Mouse (Mus musculus): ENCODE data around the gene Dmrta2. TPM values are rescaled to one million over a fixed set of nuclear protein-coding genes. Genes with fewer than 3 reads are reported as not detected.

The Dmrta2 gene
- total RNA-seq, 4 experiments from 2014 or later, result 0.17 to 0.52 (median 0.34) TPM

DNA sequence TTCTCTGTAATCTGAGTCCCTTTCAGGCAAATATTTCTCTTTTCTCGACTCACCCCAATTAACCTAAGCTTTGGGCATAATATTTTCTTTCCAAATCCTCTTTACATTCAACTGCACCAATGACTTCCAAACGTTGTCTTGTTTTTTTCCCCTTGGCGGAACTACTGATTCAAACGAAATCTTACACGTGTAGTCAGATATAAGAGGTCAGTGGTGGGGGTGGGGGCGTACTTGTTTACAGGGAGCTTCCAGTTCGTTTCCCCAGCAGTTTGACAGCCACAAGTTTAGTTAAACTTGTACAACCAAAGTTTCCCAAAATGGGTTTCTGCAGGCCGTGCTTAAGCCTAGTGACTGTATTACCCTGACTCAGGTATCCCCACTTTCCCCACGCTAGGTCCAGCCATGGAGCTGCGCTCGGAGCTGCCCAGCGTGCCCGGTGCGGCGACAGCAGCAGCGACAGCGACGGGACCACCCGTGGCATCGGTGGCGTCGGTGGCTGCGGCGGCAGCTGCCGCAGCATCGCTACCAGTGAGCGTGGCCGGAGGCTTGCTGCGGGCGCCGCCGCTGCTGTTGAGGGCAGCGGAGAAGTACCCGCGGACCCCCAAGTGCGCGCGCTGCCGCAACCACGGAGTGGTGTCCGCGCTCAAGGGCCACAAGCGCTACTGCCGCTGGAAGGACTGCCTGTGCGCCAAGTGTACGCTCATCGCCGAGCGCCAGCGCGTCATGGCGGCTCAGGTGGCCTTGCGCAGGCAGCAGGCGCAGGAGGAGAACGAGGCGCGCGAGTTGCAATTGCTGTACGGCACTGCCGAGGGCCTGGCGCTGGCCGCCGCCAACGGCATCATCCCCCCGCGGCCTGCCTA lies 1.8 kb downstream of the Dmrta2 start:
- no peak for DNase-seq

- no peak for DNase-seq
Measured at GRCm38 (mm10) chr4:109980321-109981082, 2.6 kb downstream of the Dmrta2 start.

DNA sequence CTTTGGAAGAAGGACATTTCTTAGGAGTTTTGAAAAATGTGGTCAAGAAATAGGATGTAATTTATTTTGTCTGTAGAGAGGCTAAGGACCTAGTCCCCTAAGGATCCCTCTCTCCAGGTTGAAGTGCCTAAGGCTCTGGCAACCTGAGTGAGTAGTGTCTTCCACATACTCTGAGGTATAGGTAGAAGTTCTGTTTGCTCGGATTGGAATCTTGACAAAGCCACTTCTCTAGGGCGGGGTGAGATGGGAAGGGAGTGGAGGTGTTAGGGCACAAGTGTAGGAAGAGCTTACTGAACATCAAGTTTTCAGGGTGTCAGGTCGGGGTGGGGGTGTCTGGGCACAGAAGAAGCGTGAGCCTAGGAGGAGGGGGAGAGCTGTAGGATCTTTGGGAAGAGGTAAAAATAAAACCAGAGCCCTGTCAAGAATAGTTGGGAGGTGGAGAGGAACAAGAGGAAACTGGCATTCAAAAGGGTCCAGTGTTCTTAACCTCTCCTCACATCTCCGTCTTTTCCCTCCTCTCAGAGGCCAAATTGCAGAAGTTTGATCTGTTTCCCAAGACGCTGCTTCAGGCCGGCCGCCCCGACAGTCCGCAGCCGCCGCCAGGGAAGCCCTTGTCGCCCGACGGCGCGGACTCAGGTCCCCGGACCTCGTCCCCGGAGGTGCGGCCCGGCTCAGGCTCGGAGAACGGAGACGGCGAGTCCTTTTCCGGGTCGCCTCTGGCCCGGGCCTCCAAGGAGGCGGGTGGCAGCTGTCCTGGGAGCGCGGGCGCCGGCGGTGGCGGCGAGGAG lies 3.4 kb downstream of the Dmrta2 start:
- DNase-seq, result no peak

- no peak for DNase-seq
Measured at GRCm38 (mm10) chr4:109981871-109982680, 4.2 kb downstream of the Dmrta2 start.

DNA sequence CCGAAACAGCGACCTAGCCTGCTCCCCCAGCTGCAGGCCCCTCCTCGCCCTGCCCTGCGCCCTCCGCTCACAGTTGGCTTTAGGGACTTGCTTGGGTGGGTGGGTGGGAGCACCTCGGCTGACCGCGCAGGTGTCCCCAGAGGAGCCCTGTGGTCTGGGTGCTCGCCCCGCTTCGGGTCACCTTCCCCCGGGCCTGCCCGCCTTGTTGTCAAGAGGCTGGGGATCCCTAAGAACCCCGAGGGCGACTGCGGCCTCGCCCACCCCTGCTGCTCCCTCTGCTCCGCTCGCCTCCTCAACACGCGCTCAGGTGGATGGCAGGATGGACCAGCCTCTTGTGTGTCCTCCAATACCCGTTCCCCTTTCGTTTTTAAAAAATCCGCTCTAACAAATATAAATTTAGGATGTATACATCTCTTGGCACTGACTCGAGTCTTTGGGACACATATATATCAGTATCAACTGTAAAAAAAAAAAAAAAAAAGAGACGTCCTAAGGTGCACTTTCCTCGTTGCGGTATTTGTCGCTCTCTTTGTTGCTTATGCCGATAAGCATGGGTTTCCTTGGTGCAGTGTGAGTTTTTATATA lies 4.9 kb downstream of the Dmrta2 start:
- no peak for DNase-seq

- no peak for DNase-seq
Measured at GRCm38 (mm10) chr4:109983281-109984001, 5.6 kb downstream of the Dmrta2 start.

DNA sequence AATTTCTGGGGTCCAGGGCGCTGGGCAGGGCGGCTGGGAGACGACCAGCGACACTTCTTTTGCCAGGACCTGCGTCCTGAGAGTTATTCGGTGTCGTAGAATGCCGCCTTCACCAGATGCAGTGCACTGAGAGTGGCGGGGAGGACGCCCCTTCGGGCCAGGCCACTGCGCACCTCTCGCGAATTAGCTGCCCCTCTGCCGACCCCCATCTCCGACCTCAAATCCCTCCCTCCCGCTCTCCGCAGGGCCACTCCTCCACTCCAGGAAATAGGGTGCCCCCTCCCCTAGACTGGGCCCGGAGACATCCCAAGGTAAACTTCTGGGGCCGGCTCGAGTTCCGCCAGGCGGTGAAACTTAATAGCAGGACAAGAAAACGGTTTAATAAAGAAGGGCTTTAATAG lies 6.2 kb downstream of the Dmrta2 start:
- DNase-seq, result no peak

GRCm38 (mm10) chr4:109984496-109985423 lies 6.9 kb downstream of the Dmrta2 start:
- DNase-seq, result no peak

GRCm38 (mm10) chr4:109985424-109986172 lies 7.7 kb downstream of the Dmrta2 start:
- no peak for DNase-seq

GRCm38 (mm10) chr4:109986301-109986700 lies 8.4 kb downstream of the Dmrta2 start:
- no peak for DNase-seq

DNA sequence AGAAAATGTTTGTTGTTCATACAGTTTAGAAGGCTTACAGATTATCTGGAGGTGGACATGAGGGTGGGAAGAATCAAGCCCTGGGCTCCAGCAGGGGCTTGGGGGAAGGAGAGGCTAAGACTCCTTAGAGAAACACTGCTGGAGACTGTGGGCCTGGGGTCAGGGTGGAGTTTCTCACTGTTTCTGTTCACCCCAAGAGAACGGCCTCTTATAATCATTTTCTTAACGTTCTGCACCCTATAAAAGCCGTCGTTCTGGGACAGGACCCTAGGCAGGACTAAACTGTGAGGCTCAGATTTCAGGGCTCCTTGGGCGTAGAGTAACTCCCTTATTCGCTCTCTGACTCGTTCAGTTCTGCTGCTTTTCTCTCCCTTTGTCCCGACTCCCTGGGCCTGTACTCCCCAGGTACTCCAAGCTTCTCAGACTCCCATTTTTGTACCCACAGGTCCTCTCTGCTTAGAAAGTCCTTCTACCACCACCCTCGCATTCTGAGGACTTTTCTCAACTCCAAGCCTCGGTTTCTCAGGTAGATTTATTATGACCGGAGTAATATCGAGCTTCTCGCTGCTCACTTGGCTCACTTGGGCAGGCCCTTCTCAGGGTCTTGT lies 9.0 kb downstream of the Dmrta2 start:
- no peak for DNase-seq

GRCm38 (mm10) chr4:109987560-109988362 lies 9.9 kb downstream of the Dmrta2 start:
- no peak for DNase-seq

DNA sequence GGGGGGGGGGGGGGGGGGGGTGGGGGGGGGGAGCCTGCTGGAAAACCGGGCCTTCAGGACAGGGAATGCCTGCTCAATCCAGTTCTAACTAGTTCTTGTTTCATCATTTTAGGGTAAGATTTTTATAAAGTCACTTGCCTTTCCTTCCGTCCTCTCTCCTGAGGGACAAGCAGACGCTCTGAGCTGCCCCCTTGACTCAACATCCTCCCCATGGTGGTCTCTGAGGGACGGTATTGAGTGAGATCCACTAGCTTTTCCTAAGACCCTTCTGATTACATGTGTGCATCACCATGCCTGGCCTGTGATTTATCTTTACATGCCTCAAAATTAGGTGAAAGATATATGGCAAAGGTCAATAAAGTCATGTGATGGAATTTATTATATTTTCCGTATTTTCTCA lies 10.6 kb downstream of the Dmrta2 start:
- no peak for DNase-seq

DNA sequence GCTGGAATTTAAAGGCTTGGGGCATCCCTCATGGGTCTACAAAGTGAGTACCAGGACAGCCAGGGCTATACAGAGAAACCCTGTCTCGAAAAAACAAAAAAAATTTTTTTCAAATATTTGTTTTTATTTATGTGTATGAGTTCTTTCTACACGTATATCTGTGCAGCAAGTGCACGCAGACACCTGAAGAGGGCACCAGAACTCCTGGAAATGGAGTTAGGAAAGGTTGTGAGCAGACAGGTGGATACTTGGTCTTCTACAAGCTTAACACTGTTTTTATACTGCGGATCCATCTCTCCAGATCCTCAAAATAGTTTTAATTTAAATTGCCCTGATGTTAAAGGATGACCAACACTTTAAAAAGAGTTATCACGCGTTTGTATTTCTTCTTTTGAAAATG lies 11.4 kb downstream of the Dmrta2 start:
- DNase-seq, result no peak

DNA sequence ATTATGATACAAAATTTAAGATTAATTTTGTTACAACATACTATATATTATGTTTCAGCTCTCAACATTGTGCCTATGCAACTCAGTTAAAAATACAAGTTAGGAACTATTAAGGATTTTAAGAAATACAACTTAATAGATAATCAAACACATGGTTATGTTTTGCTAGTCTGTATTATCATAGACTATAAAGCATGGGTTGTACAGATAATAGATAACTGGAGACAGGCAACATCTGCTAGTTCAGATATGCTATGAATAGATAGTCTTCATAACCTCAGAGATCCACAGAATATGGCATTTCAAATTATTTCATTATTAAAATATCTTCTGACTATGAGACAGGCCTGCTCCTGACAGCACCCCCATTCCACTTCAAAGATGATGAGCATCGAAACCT lies 28.2 kb downstream of the Dmrta2 start:
- no peak for DNase-seq

- no peak for DNase-seq
Measured at GRCm38 (mm10) chr4:110019145-110019544, 41.3 kb downstream of the Dmrta2 start.

DNA sequence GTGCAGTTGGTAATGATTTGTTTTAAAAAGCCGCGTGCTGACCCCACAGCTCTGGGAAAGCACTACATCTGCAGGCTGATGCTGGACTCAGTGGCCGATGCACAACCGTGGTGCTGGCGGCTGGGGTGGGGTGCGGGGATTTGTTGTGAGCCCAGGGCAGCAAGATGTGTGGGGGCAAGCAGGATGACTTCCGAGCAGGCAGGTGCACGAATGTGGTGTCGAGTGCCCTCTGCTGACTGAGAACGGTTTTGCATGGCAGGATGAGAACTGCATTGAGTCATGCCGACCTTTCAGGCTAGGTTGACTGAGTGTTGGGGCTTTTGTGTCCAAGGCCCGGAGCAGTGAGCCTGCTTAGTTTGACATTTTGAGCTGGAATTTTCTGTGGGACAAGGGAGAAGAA lies 42.4 kb downstream of the Dmrta2 start:
- peak; percentile 63 for DNase-seq

Data from adrenal gland, adult 8-10 months (tissue).